Mouse (Mus musculus) bone marrow, adult 2 months (tissue): ENCODE data around the gene Tjp1. TPM values are rescaled to one million over a fixed set of nuclear protein-coding genes. Genes with fewer than 3 reads are reported as not detected.

Source experiments
- H3K27ac ChIP-seq: fragments of 200-500 bp; 2 replicates; pipeline ENCODE4 v1.5.1; 2012; ENCODE audit warnings: low read depth, mild to moderate bottlenecking, control low read depth, inconsistent platforms, low read length; ENCODE audit not compliant: control insufficient read depth, poor library complexity, insufficient read depth
- H3K4me1 ChIP-seq: fragments of 200-500 bp; 2 replicates; pipeline ENCODE4 v1.6.1; 2011; ENCODE audit warnings: low read length; ENCODE audit not compliant: control insufficient read depth, insufficient read depth
- H3K4me3 ChIP-seq: fragments of 200-500 bp; replicated peaks from 2 replicates; pipeline ENCODE3; 2011; ENCODE audit warnings: mild to moderate bottlenecking, low read depth, low read length, control low read depth; ENCODE audit not compliant: control insufficient read depth
- CTCF ChIP-seq: fragments of 200-500 bp; IDR thresholded peaks from 2 replicates; pipeline ENCODE4 v1.5.1; 2011; ENCODE audit warnings: low read length, control low read depth; ENCODE audit not compliant: control insufficient read depth, insufficient read depth
- POLR2A ChIP-seq: fragments of 200-500 bp; IDR thresholded peaks from 2 replicates; pipeline ENCODE4 v1.6.1; 2011; ENCODE audit warnings: low read depth, mild to moderate bottlenecking, control low read depth, low read length, borderline replicate concordance; ENCODE audit not compliant: control insufficient read depth
- WGBS: fragments of 180-500 bp; shearing (Covaris S2); methylation state at CpG from one replicate; pipeline ENCODE4 v1.1.7; 2018; 5-methylcytosine and 5-hydroxymethylcytosine counted together
- polyA plus RNA-seq: library from polyadenylated mRNA; stranded (reverse); fragments of >200 nt; gene quantifications from 2 replicates; pipeline ENCODE4 v1.2.4, GENCODE M21; 2011; ENCODE audit warnings: low replicate concordance; ENCODE audit not compliant: missing spikeins, insufficient read depth, insufficient read length

Tjp1 gene
- polyA plus RNA-seq, 1 experiment = 16.9 TPM

DNA sequence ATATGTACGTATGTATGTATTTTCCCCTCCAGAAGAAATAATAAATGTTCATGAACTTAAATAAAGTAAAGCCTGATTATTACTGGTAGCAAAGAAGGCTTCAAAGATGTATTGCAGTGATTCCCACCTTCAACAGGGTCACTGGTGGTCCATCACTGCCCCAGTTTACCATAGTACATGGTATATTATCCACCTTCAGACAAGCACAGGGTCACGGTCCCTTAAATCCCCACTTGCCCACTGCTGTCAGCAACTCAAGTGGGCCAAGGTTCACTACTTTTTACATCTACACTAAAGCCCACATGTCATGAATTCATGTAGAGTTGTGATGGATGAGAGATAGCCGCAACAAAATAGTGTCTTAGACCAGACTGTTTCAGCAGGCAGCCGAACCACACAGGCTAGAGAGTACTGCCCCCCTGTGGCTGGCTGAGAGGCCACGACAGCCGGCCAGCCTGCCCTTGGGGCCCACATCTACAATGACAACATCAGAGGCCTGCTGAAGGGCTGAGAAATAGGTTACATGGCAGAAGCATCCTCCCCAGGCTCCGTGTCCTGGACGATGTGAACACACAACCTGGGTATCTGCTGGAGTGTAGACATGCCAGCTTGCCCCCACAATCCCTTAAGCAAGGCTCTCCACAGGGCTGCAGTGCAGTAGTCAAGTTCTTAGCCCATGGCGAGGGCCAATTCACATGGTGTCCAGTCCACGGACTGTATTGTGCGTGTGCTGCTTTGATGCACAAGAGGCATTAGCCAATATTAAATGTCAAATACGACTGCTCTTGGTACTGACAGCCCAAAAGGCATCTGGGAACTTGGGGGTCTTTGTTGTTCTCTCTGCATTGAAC lies 29.6 kb downstream of the Tjp1 start:
- Histone ChIP-seq H3K4me1 (no peaks in the 10 kb centered on the region), H3K4me3 (no peak overlapping the region), H3K27ac (no peak overlapping the region)
- WGBS = 51% methylated on average over 12 of the region's 12 CpGs
- no peak for TF ChIP-seq POLR2A
- TF ChIP-seq CTCF = peak; percentile 20; the same call in 1 of the 2 replicates

DNA sequence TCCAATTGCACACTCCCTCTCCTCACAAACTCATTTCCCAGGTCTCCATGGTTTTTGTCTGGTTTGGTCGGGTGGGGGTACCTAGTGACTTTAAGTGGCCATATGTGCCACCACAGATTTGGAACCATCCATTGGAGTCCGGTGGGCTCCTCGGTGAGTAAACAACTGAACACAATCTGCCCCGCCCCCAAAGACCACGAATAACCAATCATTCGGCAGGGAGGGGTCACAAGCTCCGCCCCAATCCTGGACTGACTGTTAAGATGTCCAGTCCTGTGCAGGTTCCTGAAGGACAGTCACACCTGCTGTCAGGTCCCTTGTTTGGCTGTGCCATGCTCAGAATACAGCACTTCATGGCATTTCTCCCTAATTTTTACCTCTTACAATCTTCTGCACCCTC lies 37.1 kb downstream of the Tjp1 start:
- TF ChIP-seq CTCF (no peak), POLR2A (no peak)
- Histone ChIP-seq H3K27ac (no peak overlapping the region), H3K4me3 (no peak overlapping the region), H3K4me1 (no peaks in the 10 kb centered on the region)
- 69% methylated on average over 7 of the region's 7 CpGs for WGBS

DNA sequence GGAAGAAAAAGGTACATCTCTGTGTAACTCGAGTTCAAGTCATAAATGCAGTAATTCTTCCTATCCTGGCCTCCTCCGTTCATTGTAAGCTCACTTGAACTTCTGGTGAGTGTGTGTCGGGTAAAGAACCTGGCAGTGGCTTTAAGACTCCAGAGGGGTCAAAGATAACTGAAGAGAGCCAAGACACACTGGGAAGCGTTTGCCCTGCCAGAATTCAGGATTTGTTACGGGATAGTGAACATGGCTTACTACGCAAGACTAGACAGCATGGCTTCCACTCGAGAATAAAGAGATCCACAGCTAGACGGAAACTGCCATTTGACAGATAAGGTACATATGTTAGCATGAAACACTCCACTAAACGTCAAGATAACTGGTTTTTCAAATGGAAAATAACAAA lies 37.8 kb downstream of the Tjp1 start:
- 70% methylated on average over 9 of the region's 9 CpGs for WGBS

DNA sequence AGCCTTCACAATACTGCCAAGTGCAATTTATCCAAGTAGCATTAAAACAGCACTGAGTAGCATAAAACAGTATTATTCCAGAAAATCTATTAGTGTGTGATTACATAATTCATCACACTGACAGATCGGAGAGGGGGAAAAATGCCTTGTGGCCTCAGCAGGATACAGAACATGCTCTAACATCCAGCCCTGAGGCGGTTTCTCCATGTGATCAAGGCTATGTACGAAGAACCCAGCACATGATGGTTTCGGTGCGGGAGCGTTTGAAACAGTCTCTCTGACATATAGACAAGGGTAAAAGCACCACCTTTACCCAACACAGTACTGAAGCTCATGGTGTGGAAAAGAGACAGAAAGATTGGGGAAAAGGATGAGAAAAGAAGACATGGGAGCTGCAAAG lies 38.4 kb downstream of the Tjp1 start:
- Histone ChIP-seq H3K4me3 (no peak overlapping the region), H3K4me1 (no peaks in the 10 kb centered on the region), H3K27ac (no peak overlapping the region)
- 79% methylated on average over 6 of the region's 6 CpGs for WGBS
- no peak for TF ChIP-seq POLR2A
- no peak for TF ChIP-seq CTCF

More for the DNA sequence above, 37.8 kb downstream of the Tjp1 start:
- no peaks in the 10 kb centered on the region for H3K4me1 ChIP-seq
- H3K27ac ChIP-seq = no peak overlapping the region
- no peak overlapping the region for H3K4me3 ChIP-seq
- TF ChIP-seq POLR2A = no peak
- no peak for TF ChIP-seq CTCF

DNA sequence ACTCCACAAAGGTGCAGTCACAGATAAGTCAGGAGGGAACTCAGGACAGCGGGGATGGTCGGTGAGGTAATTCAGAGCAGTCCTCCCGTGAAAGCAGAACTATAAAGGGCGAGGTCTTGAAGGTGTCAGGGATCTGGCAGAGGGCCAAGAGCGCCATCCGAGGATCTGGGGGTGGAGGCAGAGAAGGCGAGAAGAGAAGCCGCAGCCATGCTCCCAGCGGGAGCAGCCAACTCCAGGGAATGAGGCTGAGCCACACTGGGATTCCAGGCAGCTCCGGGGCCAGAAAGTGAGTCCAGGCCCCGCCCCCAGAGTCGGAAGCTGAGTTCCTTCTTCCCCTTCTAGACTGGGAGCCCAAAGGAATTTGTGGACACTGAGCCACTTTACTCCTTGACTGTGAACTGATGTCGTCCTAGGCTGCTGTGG lies 41.3 kb downstream of the Tjp1 start:
- H3K4me1 ChIP-seq = no peaks in the 10 kb centered on the region
- WGBS = 14% methylated on average over 13 of the region's 13 CpGs
- H3K27ac ChIP-seq = no peak overlapping the region
- no peak overlapping the region for H3K4me3 ChIP-seq
- no peak for TF ChIP-seq POLR2A

DNA sequence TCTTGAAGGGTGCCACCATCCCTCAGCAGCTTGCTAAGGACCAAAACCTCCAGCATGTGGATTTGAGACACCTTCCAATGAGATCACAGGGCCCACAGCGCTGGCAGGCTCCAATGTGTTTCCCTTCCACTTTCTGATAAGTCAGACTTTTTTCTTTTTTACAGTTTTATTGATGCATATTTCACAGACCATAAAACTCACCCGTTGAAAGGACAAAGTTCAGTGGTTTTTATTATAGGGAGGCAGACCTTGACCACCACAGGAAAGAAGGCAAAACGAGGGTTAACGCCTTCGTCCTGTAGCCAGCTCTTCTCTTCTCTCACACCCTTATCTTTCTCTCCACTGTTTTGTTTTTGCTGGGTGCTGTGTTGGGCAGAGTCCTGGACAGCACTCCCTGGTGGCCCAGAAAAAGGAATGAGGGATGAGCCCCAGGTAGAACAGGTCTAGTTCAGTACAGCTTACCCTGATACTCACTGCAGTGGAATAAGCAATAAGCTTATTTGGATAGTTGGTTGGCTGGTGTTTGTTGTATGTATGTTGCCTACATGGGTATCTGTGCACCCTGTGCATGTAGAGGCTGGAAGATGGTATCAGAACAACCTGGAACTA lies 43.3 kb downstream of the Tjp1 start:
- Histone ChIP-seq H3K4me1 (no peaks in the 10 kb centered on the region), H3K27ac (no peak overlapping the region), H3K4me3 (no peak overlapping the region)
- WGBS = 12% methylated on average over 5 of the region's 5 CpGs
- TF ChIP-seq POLR2A = no peak
- TF ChIP-seq CTCF = no peak

DNA sequence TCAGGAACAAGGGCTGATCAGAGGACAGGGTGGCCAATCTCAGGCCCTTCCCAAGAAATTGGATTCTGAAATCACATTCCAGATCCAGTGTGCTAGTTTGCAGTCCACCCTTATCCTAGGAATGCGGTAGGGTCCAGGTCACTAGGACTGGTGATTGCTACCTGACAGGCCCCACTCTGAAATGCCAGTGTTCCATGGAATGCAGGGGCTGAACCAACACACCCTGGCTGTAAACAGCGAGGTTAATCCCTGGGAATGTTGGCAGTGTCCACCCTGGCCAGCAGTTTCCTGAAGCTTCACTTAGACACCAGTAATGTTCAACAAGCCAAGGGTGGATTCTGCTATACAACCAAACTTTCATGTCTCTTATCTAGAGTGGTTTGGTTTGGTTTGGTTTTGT lies 45.4 kb downstream of the Tjp1 start:
- 71% methylated on average over 2 of the region's 2 CpGs for WGBS
- TF ChIP-seq POLR2A (no peak), CTCF (no peak)
- H3K27ac ChIP-seq = no peak overlapping the region
- no peaks in the 10 kb centered on the region for H3K4me1 ChIP-seq
- no peak overlapping the region for H3K4me3 ChIP-seq

DNA sequence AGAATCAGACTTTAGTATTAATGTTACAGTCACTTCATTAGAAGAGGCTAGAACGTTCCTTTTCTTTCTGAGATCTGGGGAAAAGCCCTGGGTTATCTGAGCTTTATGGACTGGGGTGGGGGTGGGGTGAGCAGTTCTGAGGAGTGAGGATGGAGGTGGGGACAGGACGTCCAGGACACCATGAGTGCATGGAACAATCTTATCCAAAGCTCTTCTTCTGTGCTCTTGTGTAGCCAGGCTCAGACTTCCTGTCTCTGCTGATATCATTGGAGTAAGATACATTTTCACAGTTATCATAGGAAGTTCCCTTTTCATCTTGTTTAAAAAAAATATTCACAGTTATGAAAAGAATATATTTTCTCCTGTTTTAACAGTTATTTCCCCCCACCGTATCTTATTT lies 55.5 kb downstream of the Tjp1 start:
- Histone ChIP-seq H3K4me1 (no peaks in the 10 kb centered on the region), H3K4me3 (no peak overlapping the region), H3K27ac (no peak overlapping the region)
- TF ChIP-seq CTCF = no peak
- no peak for TF ChIP-seq POLR2A
- 70% methylated on average over 3 of the region's 3 CpGs for WGBS
